Mouse (Mus musculus) CH12.LX (cell line): Measurements from ENCODE around the gene Tcea2.

Source experiments
- CHD1 ChIP-seq: IDR thresholded peaks from 2 replicates; pipeline ENCODE4 v1.6.1; 2012; ENCODE audit warnings: low read depth, low read length, improper control_type of control experiment, inconsistent platforms
- CTCF ChIP-seq, 2 experiments: IDR thresholded peaks in 1 of 2; conservative IDR thresholded peaks in 1 of 2; 2 replicates each; pipeline ENCODE4 v1.5.1; 2011 to 2012; ENCODE audit warnings: low read depth in 2 of 2, low read length in 2 of 2, improper control_type of control experiment in 1 of 2, inconsistent platforms in 1 of 2, mild to moderate bottlenecking in 1 of 2, moderate library complexity in 1 of 2
- ELF1 ChIP-seq: IDR thresholded peaks from 2 replicates; pipeline ENCODE4 v1.6.1; 2014; ENCODE audit warnings: low read depth, mild to moderate bottlenecking, inconsistent platforms, low read length, improper control_type of control experiment
- EP300 ChIP-seq: IDR thresholded peaks from 2 replicates; pipeline ENCODE4 v1.6.1; 2011; ENCODE audit warnings: low read length, improper control_type of control experiment
- NELFE ChIP-seq: IDR thresholded peaks from 2 replicates; pipeline ENCODE4 v1.6.1; 2011; ENCODE audit warnings: low read depth, low read length, improper control_type of control experiment
- POLR2A ChIP-seq: IDR thresholded peaks from 2 replicates; pipeline ENCODE4 v1.6.1; 2011; ENCODE audit warnings: low read depth, mild to moderate bottlenecking, improper control_type of control experiment, low read length
- POLR2AphosphoS2 ChIP-seq: IDR thresholded peaks from 2 replicates; pipeline ENCODE4 v1.6.1; 2011; ENCODE audit warnings: low read depth, low read length, improper control_type of control experiment
- SIN3A ChIP-seq: IDR thresholded peaks from 2 replicates; pipeline ENCODE4 v1.6.1; 2012; ENCODE audit warnings: low read length, improper control_type of control experiment, inconsistent platforms
- USF1 ChIP-seq: IDR thresholded peaks from 2 replicates; pipeline ENCODE4 v1.6.1; 2014; ENCODE audit warnings: low read depth, mild to moderate bottlenecking, inconsistent platforms, low read length, improper control_type of control experiment
- ZNF384 ChIP-seq: IDR thresholded peaks from 2 replicates; pipeline ENCODE4 v1.6.1; 2012; ENCODE audit warnings: low read depth, low read length, improper control_type of control experiment, inconsistent platforms

- TF ChIP-seq EP300 (no peak), ELF1 (no peak), NELFE (no peak), ZNF384 (no peak), USF1 (no peak), CTCF (conservative IDR thresholded peaks at IDR 0.05 in 1 of 2, IDR thresholded peaks at IDR 0.05 in 1 of 2; ENCODE audit: low read depth in 2 of 2, low read length in 2 of 2) (no peak), POLR2AphosphoS2 (no peak), POLR2A (no peak), SIN3A (no peak), CHD1 (no peak)
Observed at GRCm38 (mm10) chr2:181677755-181678098, 2.4 kb upstream of the Tcea2 start.
